Mouse (Mus musculus): ENCODE results near the gene H2-DMb2.
"Not testable (repeated sequence)": the region's sequence is repeated elsewhere in the genome, so short reads cannot be mapped to it uniquely, and the experiment has no call there.

DNA sequence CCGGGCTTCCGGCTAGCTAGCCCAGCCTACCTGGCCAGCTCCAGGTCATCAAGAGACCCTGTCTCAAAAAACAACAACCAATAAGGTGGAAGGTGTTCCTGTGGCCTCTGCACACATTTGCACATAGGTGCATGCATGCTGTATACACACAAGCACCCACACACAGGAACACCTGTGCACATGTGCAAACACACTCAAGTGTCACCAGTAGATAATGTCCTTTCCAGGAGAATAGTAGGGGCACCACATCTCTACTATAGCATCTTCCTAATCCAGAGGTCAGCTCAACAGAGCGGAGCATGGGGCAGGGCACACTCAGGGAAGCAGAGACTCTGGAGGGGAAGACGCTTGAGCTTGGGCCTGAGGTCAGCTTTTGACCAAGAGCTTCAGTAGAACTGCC is 1.1 kb downstream of the H2-DMb2 start:
- TF ChIP-seq POLR2A (IDR thresholded peaks at IDR 0.05; ENCODE audit: borderline replicate concordance, low read depth, low read length); CTCF (IDR thresholded peaks at IDR 0.05; ENCODE audit: low read depth, low read length): not testable (repeated sequence)

All from bone marrow macrophage, adult 2 months (primary cell).